Mouse (Mus musculus) liver, embryonic 18 days (tissue): ENCODE data around the gene Wnt11. TPM values are rescaled to one million over a fixed set of nuclear protein-coding genes. Genes with fewer than 3 reads are reported as not detected.

Source experiments
- polyA plus RNA-seq: library from polyadenylated mRNA; depleted of rRNA; stranded (reverse); fragments of >200 nt; gene quantifications from 2 replicates; pipeline ENCODE4 v1.2.3, GENCODE M21; 2012; rRNA removed

Gene Wnt11
- polyA plus RNA-seq = 0.37 TPM in 2 replicates

GRCm38 (mm10) chr7:98834711-98835321, at the start of gene Wnt11:
Wnt11 (plus strand) TSS chr7:98835112.

Other genes starting within 250 kb of the Wnt11 start
- gene Emsy, start 178.3 kb upstream of the Wnt11 start, polyA plus RNA-seq = 6.9 and 7.0 TPM in 2 replicates
- gene Thap12, start 132.0 kb upstream of the Wnt11 start, polyA plus RNA-seq = 7.9 and 8.9 TPM in 2 replicates